Mouse (Mus musculus) liver, embryonic 14.5 days (tissue): ENCODE results near the gene Bcl7c. TPM values are rescaled to one million over a fixed set of nuclear protein-coding genes. Genes with fewer than 3 reads are reported as not detected.

Experiments
- ATAC-seq: fragments of 200-750 bp; cut with Nextera tagmentation; 2 replicates; pipeline ENCODE4 v1.8.0; 2017; ENCODE audit warnings: moderate number of reproducible peaks, mild to moderate bottlenecking, moderate library complexity; ENCODE audit not compliant: insufficient read depth
- DNase-seq, 3 experiments: peaks; one replicate each; pipeline ENCODE4 v3.0.0-alpha.2; 2012 to 2013; ENCODE audit warnings: low read depth in 3 of 3, low spot score in 3 of 3
- H3K27ac ChIP-seq: fragments of 300-500 bp; sonication (generic); 2 replicates; pipeline ENCODE4 v1.5.1; 2014; ENCODE audit warnings: moderate library complexity, mild to moderate bottlenecking, control low read depth, inconsistent platforms
- H3K27me3 ChIP-seq: fragments of 300-500 bp; sonication (generic); 2 replicates; pipeline ENCODE4 v1.6.1; 2014; ENCODE audit warnings: mild to moderate bottlenecking, low read length, moderate library complexity; ENCODE audit not compliant: control insufficient read depth, insufficient read depth
- H3K36me3 ChIP-seq: fragments of 300-500 bp; sonication (generic); replicated peaks from 2 replicates; pipeline ENCODE4 v1.6.1; 2014; ENCODE audit warnings: low read depth; ENCODE audit not compliant: control insufficient read depth, insufficient read depth
- H3K4me1 ChIP-seq, 2 experiments: fragments of 200-500 bp in 1 of 2; fragments of 300-500 bp in 1 of 2; sonication (generic) in 1 of 2; replicated peaks; 2 replicates each; pipeline ENCODE4 v1.6.1; 2012 to 2014; ENCODE audit warnings: antibody characterized with exemption in 1 of 2, inconsistent platforms in 1 of 2, low read length in 1 of 2; ENCODE audit not compliant: control insufficient read depth in 2 of 2, insufficient read depth in 2 of 2
- H3K4me2 ChIP-seq: fragments of 300-500 bp; sonication (generic); 2 replicates; pipeline ENCODE4 v1.6.1; 2014; ENCODE audit warnings: low read depth, mild to moderate bottlenecking, control low read depth, moderate library complexity
- H3K4me3 ChIP-seq, 2 experiments: fragments of 200-500 bp in 1 of 2; fragments of 300-500 bp in 1 of 2; sonication (generic) in 1 of 2; 2 replicates each; pipeline ENCODE4 v1.5.1; 2012 to 2014; ENCODE audit warnings: low read depth in 2 of 2, low read length in 2 of 2, mild to moderate bottlenecking in 2 of 2, control low read depth in 1 of 2, inconsistent platforms in 1 of 2, moderate library complexity in 1 of 2; ENCODE audit not compliant: insufficient read depth in 1 of 2
- H3K9ac ChIP-seq: fragments of 300-500 bp; sonication (generic); replicated peaks from 2 replicates; pipeline ENCODE4 v1.6.1; 2014; ENCODE audit warnings: mild to moderate bottlenecking, control low read depth, moderate library complexity
- H3K9me3 ChIP-seq: fragments of 300-500 bp; sonication (generic); 2 replicates; pipeline ENCODE4 v1.6.1; 2016; ENCODE audit warnings: low read length, mixed read lengths; ENCODE audit not compliant: control insufficient read depth
- CTCF ChIP-seq: IDR thresholded peaks from 2 replicates; pipeline ENCODE4 v1.5.1; 2016; ENCODE audit warnings: antibody characterized with exemption, low read depth, control low read depth
- EP300 ChIP-seq: IDR thresholded peaks from 2 replicates; pipeline ENCODE4 v1.6.1; 2016; ENCODE audit warnings: antibody characterized with exemption, low read depth
- WGBS: fragments of 180-500 bp; shearing (Covaris S2); extraction: QIAGEN DNeasy Blood & Tissue Kit; methylation state at CpG from one replicate; pipeline ENCODE4 v1.1.7; 2014; ENCODE audit not compliant: insufficient replicate concordance; 5-methylcytosine and 5-hydroxymethylcytosine counted together
- polyA plus RNA-seq, 2 experiments: library from polyadenylated mRNA; depleted of rRNA in 1 of 2; stranded (reverse) in 1 of 2; unstranded in 1 of 2; fragments of >200 nt; fragmentation: Nextera tagmentation in 1 of 2; extraction: Ambion mirVana in 1 of 2; gene quantifications; 2 replicates each; pipeline versions ENCODE4 v1.2.1 to v1.2.3; 2012 to 2014

The Bcl7c gene
- polyA plus RNA-seq, 2 experiments: 12.5 to 21.7 TPM

- Histone ChIP-seq H3K4me3 (peak overlapping the region; percentile 2 to 75; a peak in 2 of 4 replicates), H3K9ac (no peak overlapping the region), H3K27me3 (no peaks in the 10 kb centered on the region), H3K9me3 (no peaks in the 10 kb centered on the region), H3K27ac (no peak overlapping the region), H3K36me3 (no peaks in the 10 kb centered on the region), H3K4me1 (peaks cover 6 to 34% of the 10 kb centered on the region in 2 experiments), H3K4me2 (peak overlapping the region; percentile 78)
- ATAC-seq (no peak), DNase-seq (no peak)
- 62% methylated on average over 5 of the region's 5 CpGs for WGBS
- TF ChIP-seq CTCF (no peak), EP300 (no peak)
Measured at GRCm38 (mm10) chr7:127709261-127709979, 687 bp upstream of the Bcl7c start.

GRCm38 (mm10) chr7:127707957-127708206 is 851 bp downstream of the Bcl7c start:
- Histone ChIP-seq H3K27ac (peak overlapping the region; percentile 36), H3K4me2 (peak overlapping the region; percentile 78), H3K9me3 (no peaks in the 10 kb centered on the region), H3K4me1 (peaks cover 6 to 33% of the 10 kb centered on the region in 2 experiments), H3K36me3 (no peaks in the 10 kb centered on the region), H3K4me3 (peak overlapping the region; percentile 67 to 75), H3K9ac (peak overlapping the region; percentile 78), H3K27me3 (no peaks in the 10 kb centered on the region)
- WGBS: 0% methylated on average over 5 of the region's 5 CpGs
- ATAC-seq: no peak
- no peak for DNase-seq
- TF ChIP-seq CTCF: no peak
- TF ChIP-seq EP300: no peak

GRCm38 (mm10) chr7:127707045-127707956 is 1.4 kb downstream of the Bcl7c start:
- no peaks in the 10 kb centered on the region for H3K27me3 ChIP-seq
- peak overlapping the region; percentile 36 for H3K27ac ChIP-seq
- H3K9ac ChIP-seq: peak overlapping the region; percentile 78
- no peaks in the 10 kb centered on the region for H3K9me3 ChIP-seq
- no peaks in the 10 kb centered on the region for H3K36me3 ChIP-seq
- ATAC-seq (no peak), DNase-seq (no peak)
- WGBS: 33% methylated on average over 22 of the region's 22 CpGs
- peak overlapping the region; percentile 78 for H3K4me2 ChIP-seq
- H3K4me1 ChIP-seq: peaks cover 4 to 28% of the 10 kb centered on the region in 2 experiments
- peak overlapping the region; percentile 67 to 75 for H3K4me3 ChIP-seq
- TF ChIP-seq EP300 (no peak), CTCF (no peak)

- Histone ChIP-seq H3K4me1 (peaks cover 4 to 16% of the 10 kb centered on the region in 2 experiments), H3K9me3 (no peaks in the 10 kb centered on the region), H3K27ac (no peak overlapping the region), H3K9ac (no peak overlapping the region), H3K27me3 (no peaks in the 10 kb centered on the region), H3K4me2 (no peak overlapping the region), H3K4me3 (no peak overlapping the region), H3K36me3 (no peaks in the 10 kb centered on the region)
- 53% methylated on average over 4 of the region's 4 CpGs for WGBS
- ATAC-seq (no peak), DNase-seq (no peak)
- no peak for TF ChIP-seq CTCF
- no peak for TF ChIP-seq EP300
Measured at GRCm38 (mm10) chr7:127705706-127706105, 3.0 kb downstream of the Bcl7c start.

GRCm38 (mm10) chr7:127704598-127704997 is 4.1 kb downstream of the Bcl7c start:
- TF ChIP-seq EP300 (no peak), CTCF (no peak)
- Histone ChIP-seq H3K27ac (no peak overlapping the region), H3K36me3 (no peaks in the 10 kb centered on the region), H3K4me3 (no peak overlapping the region), H3K4me2 (no peak overlapping the region), H3K9ac (no peak overlapping the region), H3K4me1 (peaks cover 4 to 15% of the 10 kb centered on the region in 2 experiments), H3K27me3 (no peaks in the 10 kb centered on the region), H3K9me3 (no peaks in the 10 kb centered on the region)
- ATAC-seq: no peak
- WGBS: 58% methylated on average over 6 of the region's 6 CpGs
- DNase-seq: no peak
